Mouse (Mus musculus) kidney, postnatal 0 days (tissue): ENCODE measurements around the gene Dnaic1. TPM values are rescaled to one million over a fixed set of nuclear protein-coding genes. Genes with fewer than 3 reads are reported as not detected.
A peak's percentile ranks its signal among the peaks of the same experiment; 100 is the strongest.

Experiments
- ATAC-seq: fragments of 200-750 bp; cut with Nextera tagmentation; replicated peaks from 2 replicates; pipeline ENCODE4 v1.8.0; 2017; ENCODE audit warnings: low read depth, moderate number of reproducible peaks, moderate TSS enrichment, moderate library complexity; ENCODE audit not compliant: low FRiP score
- DNase-seq: peaks from one replicate; pipeline ENCODE4 v3.0.0-alpha.2; 2016; ENCODE audit warnings: low spot score
- H3K27ac ChIP-seq: fragments of 300-500 bp; sonication (generic); 2 replicates; pipeline ENCODE4 v1.5.1; 2014; ENCODE audit warnings: mild to moderate bottlenecking
- H3K27me3 ChIP-seq: fragments of 300-500 bp; sonication (generic); 2 replicates; pipeline ENCODE4 v1.6.1; 2014; ENCODE audit warnings: low read length, mixed read lengths; ENCODE audit not compliant: insufficient read depth
- H3K36me3 ChIP-seq: fragments of 300-500 bp; sonication (generic); 2 replicates; pipeline ENCODE4 v1.6.1; 2014; ENCODE audit warnings: low read length, mixed read lengths; ENCODE audit not compliant: insufficient read depth
- H3K4me1 ChIP-seq: fragments of 300-500 bp; sonication (generic); replicated peaks from 2 replicates; pipeline ENCODE4 v1.6.1; 2014; ENCODE audit warnings: antibody characterized with exemption, low read length, mixed read lengths; ENCODE audit not compliant: insufficient read depth
- H3K4me2 ChIP-seq: fragments of 300-500 bp; sonication (generic); 2 replicates; pipeline ENCODE4 v1.6.1; 2014; ENCODE audit warnings: mild to moderate bottlenecking, low read length, moderate library complexity, mixed read lengths
- H3K4me3 ChIP-seq: fragments of 300-500 bp; sonication (generic); replicated peaks from 2 replicates; pipeline ENCODE4 v1.5.1; 2014; ENCODE audit warnings: low read depth, low read length
- H3K9ac ChIP-seq: fragments of 300-500 bp; sonication (generic); 2 replicates; pipeline ENCODE4 v1.6.1; 2014; ENCODE audit warnings: low read depth, low read length
- H3K9me3 ChIP-seq: fragments of 300-500 bp; sonication (generic); replicated peaks from 2 replicates; pipeline ENCODE4 v1.6.1; 2016; ENCODE audit warnings: low read length, inconsistent platforms, mixed read lengths
- CTCF ChIP-seq: IDR thresholded peaks from 2 replicates; pipeline ENCODE4 v1.5.1; 2016; ENCODE audit warnings: antibody characterized with exemption, low read depth, mild to moderate bottlenecking, moderate library complexity
- WGBS: fragments of 180-500 bp; shearing (Covaris S2); extraction: QIAGEN DNeasy Blood & Tissue Kit; methylation state at CpG from one replicate; pipeline ENCODE4 v1.1.7; 2014; 5-methylcytosine and 5-hydroxymethylcytosine counted together
- polyA plus RNA-seq: library from polyadenylated mRNA; unstranded; fragments of >200 nt; fragmentation: Nextera tagmentation; extraction: Ambion mirVana; gene quantifications from 2 replicates; pipeline ENCODE4 v1.2.1, GENCODE M21; 2015

The Dnaic1 gene
- polyA plus RNA-seq, 1 experiment from 2014 or later, result 1.3 TPM

DNA sequence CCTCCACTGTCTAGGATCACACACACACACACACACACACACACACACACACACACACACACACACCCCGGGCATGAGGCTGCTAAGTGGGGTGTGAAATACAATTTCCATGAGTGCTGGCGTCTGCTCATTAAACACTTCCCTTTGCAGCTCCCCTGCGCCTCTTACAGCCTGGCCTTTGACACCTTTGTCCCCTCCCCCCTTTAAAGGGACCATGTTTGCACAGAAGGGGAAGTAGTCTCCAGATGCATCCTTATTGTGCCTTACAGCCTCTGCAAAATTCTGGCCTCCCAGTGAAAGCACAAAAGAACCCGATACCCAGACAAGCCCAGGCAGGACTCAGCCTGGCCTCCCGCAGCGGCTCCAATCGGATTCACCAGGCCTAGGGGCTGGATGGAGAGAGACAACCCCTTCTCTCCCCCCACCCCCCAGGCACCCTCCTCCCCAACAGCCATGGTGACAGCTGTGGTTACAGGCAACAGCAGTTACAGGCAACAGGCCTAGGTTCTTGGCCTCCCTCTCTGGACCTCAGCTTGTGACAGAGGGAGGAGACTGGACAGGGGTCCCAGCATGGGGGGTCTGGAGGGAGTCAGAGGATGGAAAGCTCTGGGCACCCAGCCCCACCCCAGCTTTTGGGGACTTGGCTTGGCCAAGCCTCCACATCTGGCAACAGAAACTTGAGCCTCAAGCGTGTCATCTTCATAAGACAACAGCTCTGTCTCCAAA lies 58.8 kb downstream of the Dnaic1 start:
- H3K9ac ChIP-seq, result peak overlapping the region; percentile 29; the same call in 1 of the 2 replicates
- TF ChIP-seq CTCF, result no peak
- peak; percentile 40 for ATAC-seq
- WGBS, result 11% methylated on average over 8 of the region's 8 CpGs
- no peaks in the 10 kb centered on the region for H3K27me3 ChIP-seq
- DNase-seq, result peak; percentile 80
- no peak overlapping the region for H3K4me2 ChIP-seq
- H3K4me1 ChIP-seq, result peaks cover 15% of the 10 kb centered on the region; the same call in 1 of the 2 replicates
- H3K4me3 ChIP-seq, result no peak overlapping the region
- no peaks in the 10 kb centered on the region for H3K36me3 ChIP-seq
- peak overlapping the region; percentile 40; the same call in 1 of the 2 replicates for H3K27ac ChIP-seq
- H3K9me3 ChIP-seq, result no peaks in the 10 kb centered on the region

DNA sequence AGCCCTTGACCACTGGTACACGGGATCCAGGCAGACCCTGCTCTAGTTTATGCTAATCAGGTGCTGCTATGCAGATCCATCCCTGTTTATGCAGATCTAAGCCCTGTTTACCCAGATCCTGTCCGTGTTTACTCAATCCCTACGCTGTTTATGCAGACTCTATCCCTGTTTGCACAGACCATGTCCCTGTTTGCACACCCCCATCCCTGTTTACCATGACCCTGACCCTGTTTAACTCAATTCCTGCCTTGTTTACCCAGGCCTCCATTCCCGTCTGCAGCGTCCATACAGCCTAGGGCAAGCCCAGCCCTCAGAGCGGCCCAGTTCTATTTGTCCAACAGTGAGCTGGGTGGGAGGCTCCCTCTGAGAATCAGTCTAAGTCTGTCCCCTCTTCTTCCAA lies 60.6 kb downstream of the Dnaic1 start:
- WGBS, result 44% methylated on average over 6 of the region's 6 CpGs
- Histone ChIP-seq H3K9me3 (no peaks in the 10 kb centered on the region), H3K4me1 (peaks cover 15% of the 10 kb centered on the region; the same call in 1 of the 2 replicates), H3K4me3 (no peak overlapping the region), H3K27me3 (no peaks in the 10 kb centered on the region), H3K9ac (no peak overlapping the region), H3K27ac (no peak overlapping the region), H3K4me2 (no peak overlapping the region), H3K36me3 (no peaks in the 10 kb centered on the region)
- TF ChIP-seq CTCF, result no peak
- ATAC-seq (no peak), DNase-seq (no peak)

DNA sequence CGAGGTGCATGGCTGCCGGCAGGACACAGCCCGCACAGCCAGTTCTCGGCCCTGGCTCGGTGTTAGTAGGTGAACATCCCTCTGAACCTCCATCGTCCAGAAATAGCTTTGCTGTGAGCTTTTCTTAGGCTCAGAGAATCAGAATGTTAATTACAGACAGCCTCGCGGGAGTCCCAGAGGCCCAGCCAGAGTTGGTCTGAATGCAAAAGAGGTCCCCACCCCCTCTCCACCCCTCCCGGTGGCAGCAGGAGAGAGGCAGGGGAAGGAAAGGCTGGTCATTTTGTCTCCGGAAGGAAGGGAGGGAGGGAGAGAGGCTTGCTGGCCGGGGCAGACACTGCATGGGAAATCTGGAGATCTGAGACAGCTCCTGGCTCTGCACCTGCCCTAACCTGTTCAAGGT lies 61.8 kb downstream of the Dnaic1 start:
- peak overlapping the region; percentile 8; the same call in 1 of the 2 replicates for H3K27ac ChIP-seq
- no peak overlapping the region for H3K4me3 ChIP-seq
- H3K9me3 ChIP-seq, result no peaks in the 10 kb centered on the region
- WGBS, result 4% methylated on average over 11 of the region's 11 CpGs
- H3K36me3 ChIP-seq, result no peaks in the 10 kb centered on the region
- no peak overlapping the region for H3K4me2 ChIP-seq
- no peak for TF ChIP-seq CTCF
- no peak for ATAC-seq
- peak overlapping the region; percentile 29; the same call in 1 of the 2 replicates for H3K9ac ChIP-seq
- no peaks in the 10 kb centered on the region for H3K27me3 ChIP-seq
- H3K4me1 ChIP-seq, result peaks cover 23% of the 10 kb centered on the region; the same call in 1 of the 2 replicates
- peak; percentile 62 for DNase-seq

DNA sequence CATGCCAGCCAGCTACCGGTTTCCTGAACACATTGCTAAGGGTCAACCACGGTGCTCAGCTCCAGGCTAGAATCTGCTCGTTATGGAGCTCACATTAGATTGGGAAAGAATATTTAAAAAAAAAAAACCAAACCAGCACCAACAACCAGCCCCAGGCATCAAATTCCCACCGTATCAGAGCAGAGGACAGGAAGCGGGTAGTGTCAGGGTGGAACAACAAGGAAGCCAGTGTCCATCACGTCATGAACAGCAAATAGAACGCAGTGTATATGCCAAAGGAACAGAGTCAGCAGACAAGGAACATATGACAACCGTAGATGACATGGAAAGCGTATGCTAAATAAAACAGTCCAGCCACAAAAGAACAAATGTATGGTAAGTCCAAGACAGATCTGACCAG lies 63.4 kb downstream of the Dnaic1 start:
- no peak for ATAC-seq
- peaks cover 28% of the 10 kb centered on the region; the same call in 1 of the 2 replicates for H3K4me1 ChIP-seq

DNA sequence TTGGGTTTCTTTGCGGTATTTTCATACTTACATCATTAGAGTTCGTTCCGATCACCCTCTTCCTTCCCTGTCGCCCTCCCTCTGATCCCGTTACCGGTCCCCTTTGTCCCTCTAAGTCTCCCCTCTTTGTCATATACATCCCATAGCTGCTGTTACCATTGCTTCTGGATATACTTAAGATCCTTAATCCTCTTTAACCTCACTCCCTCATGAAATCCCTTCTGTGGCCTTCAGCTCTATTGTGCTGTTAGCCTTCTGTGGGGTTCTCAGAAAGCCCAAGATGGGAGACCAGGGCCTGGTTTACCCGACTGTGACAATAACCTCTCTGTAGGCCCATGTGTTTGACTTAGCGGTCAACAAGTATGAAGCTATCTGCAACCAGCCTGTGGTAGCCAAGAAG lies 65.1 kb downstream of the Dnaic1 start:
- Histone ChIP-seq H3K4me2 (no peak overlapping the region), H3K4me3 (no peak overlapping the region), H3K27me3 (no peaks in the 10 kb centered on the region), H3K9me3 (no peaks in the 10 kb centered on the region), H3K9ac (no peak overlapping the region), H3K27ac (no peak overlapping the region), H3K4me1 (peaks cover 20% of the 10 kb centered on the region; the same call in 1 of the 2 replicates), H3K36me3 (no peaks in the 10 kb centered on the region)
- DNase-seq (no peak), ATAC-seq (no peak)
- WGBS, result 94% methylated on average over 8 of the region's 8 CpGs
- TF ChIP-seq CTCF, result no peak

More for the DNA sequence above, 63.4 kb downstream of the Dnaic1 start:
- no peaks in the 10 kb centered on the region for H3K36me3 ChIP-seq
- 64% methylated on average over 9 of the region's 9 CpGs for WGBS
- TF ChIP-seq CTCF, result no peak
- no peak for DNase-seq
- H3K4me3 ChIP-seq, result no peak overlapping the region
- no peak overlapping the region for H3K27ac ChIP-seq
- H3K4me2 ChIP-seq, result no peak overlapping the region
- H3K27me3 ChIP-seq, result no peaks in the 10 kb centered on the region
- no peak overlapping the region for H3K9ac ChIP-seq
- H3K9me3 ChIP-seq, result no peaks in the 10 kb centered on the region

DNA sequence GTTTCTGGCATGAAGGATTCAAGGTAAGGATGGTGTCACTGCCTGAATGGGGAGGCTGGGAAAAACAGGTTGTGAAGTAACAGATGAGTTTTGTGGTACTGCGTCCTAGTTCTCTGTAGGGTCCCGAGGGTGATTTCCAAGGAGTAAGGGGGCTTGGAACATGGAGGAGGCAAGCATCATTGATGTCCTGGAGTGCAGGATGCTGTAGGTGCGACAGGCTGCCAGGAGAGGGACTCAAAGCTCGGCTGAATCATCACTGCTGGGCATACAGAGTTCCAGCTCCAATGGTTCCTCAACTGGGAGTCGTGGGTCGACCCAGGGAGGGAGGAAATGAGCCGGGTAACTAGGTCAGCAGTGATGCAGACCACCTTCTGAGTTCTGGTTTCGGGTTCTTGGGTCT lies 65.6 kb downstream of the Dnaic1 start:
- Histone ChIP-seq H3K4me3 (no peak overlapping the region), H3K9me3 (no peaks in the 10 kb centered on the region), H3K36me3 (no peaks in the 10 kb centered on the region), H3K9ac (no peak overlapping the region), H3K27me3 (no peaks in the 10 kb centered on the region), H3K4me1 (peaks cover 20% of the 10 kb centered on the region; the same call in 1 of the 2 replicates), H3K27ac (no peak overlapping the region), H3K4me2 (no peak overlapping the region)
- peak; percentile 42 for TF ChIP-seq CTCF
- 62% methylated on average over 8 of the region's 8 CpGs for WGBS
- ATAC-seq (no peak), DNase-seq (no peak)
